12 mouse cellular contexts compared by ENCODE assay signal in genomic region chr7:132768498-132769344, GRCm38 (mm10). TPM values are rescaled to one million over a fixed set of nuclear protein-coding genes. Genes with fewer than 3 reads are reported as not detected.
DNase-seq lines count a peak whose midpoint lies in the region; ATAC-seq and TF ChIP-seq lines count a peak whose summit lies in the region.
"Had no signal": no experiment of that assay in that cellular context is flagged by ENCODE, and none has a peak within 500 bp of the region (broad histone marks: within the 10 kb centered on the region; RNA-seq: fewer than 3 reads in every experiment).

No protein-coding gene starts in this region.

- no peaks in the 10 kb centered on the region for H3K9me3 ChIP-seq in midbrain, embryonic 15.5 days
- H3K9me3 ChIP-seq in midbrain, postnatal 0 days (ENCODE audit: low read length): no peaks in the 10 kb centered on the region
- H3K9me3 ChIP-seq in forebrain, embryonic 14.5 days (replicated peaks; ENCODE audit: control insufficient read depth, low read length): no peaks in the 10 kb centered on the region
- H3K9me3 ChIP-seq: embryonic facial prominence, embryonic 12.5 days; midbrain, embryonic 12.5 days had no signal

- H3K4me1 ChIP-seq in midbrain, embryonic 15.5 days: peaks cover 26% of the 10 kb centered on the region
- H3K4me1 ChIP-seq in midbrain, postnatal 0 days (ENCODE audit: insufficient read depth, low read length): peaks cover 7% of the 10 kb centered on the region; the same call in 1 of the 2 replicates
- H3K4me1 ChIP-seq in forebrain, embryonic 14.5 days (ENCODE audit: control insufficient read depth, insufficient read depth, low read length): peaks cover 40% of the 10 kb centered on the region

- no peaks in the 10 kb centered on the region for H3K27me3 ChIP-seq in midbrain, embryonic 15.5 days (replicated peaks)
- H3K27me3 ChIP-seq in midbrain, postnatal 0 days (ENCODE audit: insufficient read depth, low read length): no peaks in the 10 kb centered on the region
- no peaks in the 10 kb centered on the region for H3K27me3 ChIP-seq in forebrain, embryonic 14.5 days (replicated peaks; ENCODE audit: control insufficient read depth, insufficient read depth, low read length)
- H3K27me3 ChIP-seq: embryonic facial prominence, embryonic 12.5 days; midbrain, embryonic 12.5 days had no signal

- no peak overlapping the region for H3K4me3 ChIP-seq in midbrain, embryonic 15.5 days
- H3K4me3 ChIP-seq in midbrain, postnatal 0 days (ENCODE audit: low read depth, low read length): no peak overlapping the region
- H3K4me3 ChIP-seq in forebrain, embryonic 14.5 days (ENCODE audit: low read depth, low read length): no peak overlapping the region
- H3K4me3 ChIP-seq: embryonic facial prominence, embryonic 12.5 days; midbrain, embryonic 12.5 days had no signal

- H3K4me2 ChIP-seq in midbrain, embryonic 15.5 days: no peak overlapping the region
- no peak overlapping the region for H3K4me2 ChIP-seq in midbrain, postnatal 0 days (ENCODE audit: low read depth, low read length, poor library complexity, severe bottlenecking)
- H3K4me2 ChIP-seq in forebrain, embryonic 14.5 days (ENCODE audit: low read length): no peak overlapping the region
- H3K4me2 ChIP-seq: embryonic facial prominence, embryonic 12.5 days; midbrain, embryonic 12.5 days had no signal

- H3K9ac ChIP-seq in midbrain, embryonic 15.5 days: no peak overlapping the region
- H3K9ac ChIP-seq in midbrain, postnatal 0 days (replicated peaks; ENCODE audit: low read length, poor library complexity, severe bottlenecking): no peak overlapping the region
- H3K9ac ChIP-seq in forebrain, embryonic 14.5 days (ENCODE audit: low read length): no peak overlapping the region
- H3K9ac ChIP-seq: embryonic facial prominence, embryonic 12.5 days; midbrain, embryonic 12.5 days had no signal

- peak overlapping the region; percentile 67; the same call in 1 of the 2 replicates for H3K27ac ChIP-seq in midbrain, embryonic 15.5 days
- no peak overlapping the region for H3K27ac ChIP-seq in midbrain, postnatal 0 days (ENCODE audit: low read depth, low read length)
- H3K27ac ChIP-seq in forebrain, embryonic 14.5 days (ENCODE audit: low read depth, low read length): peak overlapping the region; percentile 88; the same call in 1 of the 2 replicates
- H3K27ac ChIP-seq: embryonic facial prominence, embryonic 12.5 days had no signal

- no peaks in the 10 kb centered on the region for H3K36me3 ChIP-seq in midbrain, embryonic 15.5 days (replicated peaks)
- no peaks in the 10 kb centered on the region for H3K36me3 ChIP-seq in midbrain, postnatal 0 days (ENCODE audit: insufficient read depth, low read length)
- peaks cover 19% of the 10 kb centered on the region; the same call in 1 of the 2 replicates for H3K36me3 ChIP-seq in forebrain, embryonic 14.5 days (ENCODE audit: control insufficient read depth, insufficient read depth, low read length)

- ATAC-seq in midbrain, embryonic 15.5 days (replicated peaks): no peak
- no peak for ATAC-seq in midbrain, postnatal 0 days (ENCODE audit: low FRiP score)
- no peak for ATAC-seq in forebrain, embryonic 14.5 days
- peak; percentile 23; the same call in 1 of the 2 replicates for ATAC-seq in megakaryocyte-erythroid progenitor cell, adult 5-6 weeks (replicated peaks; ENCODE audit: low FRiP score, low TSS enrichment, poor library complexity, severe bottlenecking)

- DNase-seq in cerebellum, adult 9-11 months: peak; percentile 72
- no peak for DNase-seq in cerebellum, adult 8-10 months
- no peak for DNase-seq in midbrain, postnatal 0 days (ENCODE audit: low spot score)
- DNase-seq in forebrain, embryonic 14.5 days (ENCODE audit: low spot score): no peak
- DNase-seq in lung, postnatal 36 days: no peak
- no peak for DNase-seq in heart, adult 18-20 months
- DNase-seq: heart, postnatal 10 days; kidney, adult 9 months had no signal

- WGBS in midbrain, embryonic 15.5 days: 83% methylated on average over 12 of the region's 12 CpGs
- 84% methylated on average over 12 of the region's 12 CpGs for WGBS in midbrain, postnatal 0 days
- 82% methylated on average over 12 of the region's 12 CpGs for WGBS in forebrain, embryonic 14.5 days

- no peak for TF ChIP-seq CTCF in midbrain, postnatal 0 days (IDR thresholded peaks at IDR 0.05)

RNA-seq across cellular contexts. Expression of gene Fam53b, which starts 45.0 kb away (rescaled TPM):
- polyA plus RNA-seq in midbrain, embryonic 15.5 days (2015; fragmentation: Nextera tagmentation; extraction: Ambion mirVana): 15.4 and 15.7 TPM in 2 replicates
- 8.0 and 17.3 TPM in 2 replicates for total RNA-seq in midbrain, postnatal 0 days (2014; rRNA removed)
- polyA plus RNA-seq in midbrain, postnatal 0 days (2015; fragmentation: Nextera tagmentation; extraction: Ambion mirVana): 7.3 and 9.4 TPM in 2 replicates
- 17.1 and 25.1 TPM in 2 replicates for polyA plus RNA-seq in forebrain, embryonic 14.5 days (2014; fragmentation: Nextera tagmentation; extraction: Ambion mirVana)
- 47.0 and 61.6 TPM in 2 replicates for total RNA-seq in megakaryocyte-erythroid progenitor cell, adult 5-6 weeks (2014; fragmentation: Nextera tagmentation)
- 11.5 and 21.2 TPM in 2 replicates for total RNA-seq in megakaryocyte-erythroid progenitor cell, adult 5-6 weeks (2017)
- total RNA-seq in heart, adult 18-20 months (2021): 10 to 100 TPM; 21.3 to 22.5 TPM
